Mouse (Mus musculus) adrenal gland, postnatal 25 days (tissue): ENCODE data around the gene Izumo3. TPM values are rescaled to one million over a fixed set of nuclear protein-coding genes. Genes with fewer than 3 reads are reported as not detected.
"Not testable (repeated sequence)": the region's sequence is repeated elsewhere in the genome, so short reads cannot be mapped to it uniquely, and the experiment has no call there.

ENCODE experiments used
- DNase-seq: peaks from one replicate; pipeline ENCODE4 v3.0.0; 2021; ENCODE audit warnings: mixed read lengths
- long read RNA-seq: library from polyadenylated mRNA; stranded (forward); transcript quantifications from one replicate; pipeline ENCODE4 v2.0.0, GENCODE M21; 2021
- total RNA-seq: library from RNA; stranded (reverse); gene quantifications from 2 replicates; pipeline ENCODE4 v1.2.3, GENCODE M21; 2021

Izumo3 gene
- not detected in 2 replicates for total RNA-seq
- long read RNA-seq, result 0 reads

GRCm38 (mm10) chr4:92147134-92147533 is at the start of gene Izumo3:
Gene Izumo3 (minus strand): TSS chr4:92147234.
- no peak for DNase-seq

GRCm38 (mm10) chr4:92191649-92192048 is 44.6 kb upstream of the Izumo3 start, which contains the start of gene Gm12666:
Gene Gm12666 (minus strand): TSS chr4:92191749.
- not testable (repeated sequence) for DNase-seq

DNA sequence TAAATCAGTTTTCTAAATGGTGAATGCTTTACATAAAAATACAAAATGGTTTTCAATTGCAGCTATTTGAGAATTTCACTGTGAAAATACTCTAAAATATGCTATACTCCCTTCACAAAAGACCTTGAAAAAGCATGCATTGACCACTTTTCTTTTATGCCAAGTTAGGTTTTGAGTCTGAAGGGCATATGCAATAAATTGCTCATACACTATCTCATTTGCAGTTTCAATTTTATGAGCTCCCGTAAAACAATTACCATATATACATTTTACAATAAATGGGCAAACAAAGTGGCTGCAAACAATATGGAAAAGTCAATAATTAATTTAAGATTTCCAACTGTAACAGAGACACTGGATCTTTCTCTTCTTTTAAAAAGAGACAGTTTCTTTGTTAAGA is 5.6 kb upstream of the Izumo3 start:
- DNase-seq, result no peak

DNA sequence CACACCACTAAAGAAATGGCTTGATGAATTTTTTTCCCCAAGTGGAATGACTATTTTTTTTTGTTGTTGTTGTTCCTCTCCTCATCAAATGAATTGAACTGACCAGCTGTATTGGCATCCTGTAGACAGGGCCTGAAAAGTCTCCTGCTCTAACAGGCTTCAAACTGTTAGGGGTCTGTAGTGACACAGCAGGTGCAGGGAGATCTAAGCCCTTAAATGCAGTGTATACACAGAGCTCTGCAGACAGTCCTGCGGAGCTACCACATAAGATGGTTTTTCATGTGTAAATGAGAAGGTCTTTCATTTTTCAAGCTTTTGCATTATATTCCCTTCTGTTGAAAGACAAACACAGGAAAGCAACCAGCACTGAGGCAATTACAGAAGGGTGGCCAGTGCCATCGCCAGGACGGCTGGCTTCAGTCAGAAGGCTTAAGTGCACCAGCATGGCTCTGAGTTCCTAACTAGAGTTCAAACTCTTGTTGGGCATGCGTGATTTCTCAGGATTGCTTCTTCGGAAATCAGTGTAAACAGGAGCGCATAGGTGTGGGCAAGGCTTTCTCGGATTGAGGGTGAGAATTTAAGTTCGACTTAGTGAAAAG is 35.5 kb downstream of the Izumo3 start:
- no peak for DNase-seq

- no peak for DNase-seq
Observed at GRCm38 (mm10) chr4:92097386-92097785, 49.6 kb downstream of the Izumo3 start.

GRCm38 (mm10) chr4:92095951-92096350 is 51.1 kb downstream of the Izumo3 start:
- no peak for DNase-seq

Other genes starting within 250 kb of the Izumo3 start
- 1.9 and 4.1 TPM in 2 replicates for gene Gm12666, start 44.5 kb upstream of the Izumo3 start, total RNA-seq